Mouse (Mus musculus): ENCODE data around the gene Sec61g. TPM values are rescaled to one million over a fixed set of nuclear protein-coding genes. Genes with fewer than 3 reads are reported as not detected.
"Not testable (repeated sequence)": the region's sequence is repeated elsewhere in the genome, so short reads cannot be mapped to it uniquely, and the experiment has no call there.

The Sec61g gene
- polyA plus RNA-seq, 1 experiment from 2014 or later = 40.3 TPM

- H3K9ac ChIP-seq; H3K4me2 ChIP-seq; ATAC-seq (replicated peaks; ENCODE audit: low FRiP score); H3K4me3 ChIP-seq (replicated peaks); H3K36me3 ChIP-seq; H3K4me1 ChIP-seq; H3K27ac ChIP-seq; H3K9me3 ChIP-seq (replicated peaks); H3K27me3 ChIP-seq: not testable (repeated sequence)
- 95% methylated on average over 16 of the region's 16 CpGs for WGBS
These were observed 6.8 kb upstream of the Sec61g start for GRCm38 (mm10) chr11:16515081-16515480.

- not testable (repeated sequence) for H3K4me1 ChIP-seq; H3K27ac ChIP-seq; H3K4me2 ChIP-seq; H3K9me3 ChIP-seq (replicated peaks); H3K27me3 ChIP-seq; H3K36me3 ChIP-seq; H3K9ac ChIP-seq; H3K4me3 ChIP-seq (replicated peaks)
- peak; percentile 64 for ATAC-seq (replicated peaks; ENCODE audit: low FRiP score)
- 59% methylated on average over 23 of the region's 23 CpGs for WGBS
These were observed 5.9 kb upstream of the Sec61g start for GRCm38 (mm10) chr11:16514221-16514620.

GRCm38 (mm10) chr11:16507385-16508051 lies 766 bp downstream of the Sec61g start:
- Histone ChIP-seq H3K27me3 (no peaks in the 10 kb centered on the region), H3K4me1 (peaks cover 6% of the 10 kb centered on the region), H3K27ac (peak overlapping the region; percentile 95), H3K4me3 (replicated peaks) (peak overlapping the region; percentile 94), H3K9me3 (replicated peaks) (no peaks in the 10 kb centered on the region), H3K36me3 (peaks cover 32% of the 10 kb centered on the region), H3K4me2 (peak overlapping the region; percentile 68), H3K9ac (peak overlapping the region; percentile 95)
- WGBS = 4% methylated on average over 26 of the region's 26 CpGs
- ATAC-seq (replicated peaks; ENCODE audit: low FRiP score) = peak; percentile 74

- H3K4me2 ChIP-seq = no peak overlapping the region
- H3K27me3 ChIP-seq = no peaks in the 10 kb centered on the region
- ATAC-seq (replicated peaks; ENCODE audit: low FRiP score) = no peak
- H3K4me3 ChIP-seq (replicated peaks) = no peak overlapping the region; the same call in 1 of the 2 replicates
- no peaks in the 10 kb centered on the region for H3K9me3 ChIP-seq (replicated peaks)
- H3K36me3 ChIP-seq = peaks cover 46% of the 10 kb centered on the region
- 95% methylated on average over 6 of the region's 6 CpGs for WGBS
- H3K27ac ChIP-seq = no peak overlapping the region
- H3K4me1 ChIP-seq = peaks cover 6% of the 10 kb centered on the region
- no peak overlapping the region for H3K9ac ChIP-seq
These were observed 2.3 kb downstream of the Sec61g start for GRCm38 (mm10) chr11:16505999-16506398.

DNA sequence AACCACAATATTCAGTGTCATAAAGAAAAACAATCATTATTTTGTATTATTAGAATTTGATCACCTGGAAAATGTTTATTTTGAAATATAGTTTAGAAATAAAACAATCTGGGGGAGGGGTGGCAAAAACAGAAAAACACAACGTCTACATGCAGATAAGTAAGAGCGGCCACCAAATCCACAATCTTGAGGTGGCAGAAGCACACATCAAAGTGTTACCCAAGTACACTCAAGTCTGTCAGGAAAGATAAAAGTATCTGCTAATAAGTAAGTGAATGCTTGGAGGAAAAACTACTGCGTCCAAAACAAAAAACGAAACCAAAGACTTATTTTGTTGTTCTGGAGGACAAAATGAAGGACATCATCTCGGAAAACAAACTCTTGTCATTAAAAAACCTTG lies 5.1 kb downstream of the Sec61g start:
- 91% methylated on average over 5 of the region's 5 CpGs for WGBS
- ATAC-seq (replicated peaks; ENCODE audit: low FRiP score) = no peak
- peaks cover 54% of the 10 kb centered on the region for H3K36me3 ChIP-seq

DNA sequence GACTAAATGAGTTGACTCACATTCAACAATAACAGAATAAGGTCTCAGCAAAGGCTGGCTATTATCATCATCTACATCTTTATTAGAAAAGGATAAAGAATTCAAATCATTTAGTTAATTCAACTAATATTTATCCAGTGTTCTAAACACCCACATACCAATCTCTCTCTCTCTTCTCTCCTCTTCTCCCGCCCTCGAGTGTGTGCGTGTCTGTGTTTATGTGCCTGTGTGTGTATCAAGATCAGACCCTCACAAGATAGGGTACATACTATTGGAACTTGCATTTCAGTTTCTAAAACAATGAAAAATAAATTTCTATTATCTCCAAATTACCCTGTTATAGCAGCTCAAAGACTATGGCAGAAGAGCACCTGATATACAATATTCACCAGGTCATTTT lies 5.5 kb downstream of the Sec61g start:
- Histone ChIP-seq H3K36me3 (peaks cover 54% of the 10 kb centered on the region), H3K9me3 (replicated peaks) (no peaks in the 10 kb centered on the region), H3K9ac (no peak overlapping the region), H3K4me3 (replicated peaks) (no peak overlapping the region), H3K27me3 (no peaks in the 10 kb centered on the region), H3K4me1 (peaks cover 6% of the 10 kb centered on the region), H3K27ac (no peak overlapping the region), H3K4me2 (no peak overlapping the region)
- no peak for ATAC-seq (replicated peaks; ENCODE audit: low FRiP score)
- WGBS = 82% methylated on average over 3 of the region's 3 CpGs

More for the DNA sequence above, 5.1 kb downstream of the Sec61g start:
- Histone ChIP-seq H3K4me1 (peaks cover 6% of the 10 kb centered on the region), H3K4me2 (no peak overlapping the region), H3K9me3 (replicated peaks) (no peaks in the 10 kb centered on the region), H3K27ac (no peak overlapping the region), H3K4me3 (replicated peaks) (no peak overlapping the region), H3K27me3 (no peaks in the 10 kb centered on the region), H3K9ac (no peak overlapping the region)

GRCm38 (mm10) chr11:16498756-16499680 lies 9.3 kb downstream of the Sec61g start:
- Histone ChIP-seq H3K4me1 (no peaks in the 10 kb centered on the region), H3K9ac (no peak overlapping the region), H3K27ac (no peak overlapping the region), H3K36me3 (peaks cover 34% of the 10 kb centered on the region), H3K9me3 (replicated peaks) (no peaks in the 10 kb centered on the region), H3K27me3 (no peaks in the 10 kb centered on the region), H3K4me3 (replicated peaks) (no peak overlapping the region), H3K4me2 (no peak overlapping the region)
- WGBS = 34% methylated on average over 1 of the region's 1 CpGs
- ATAC-seq (replicated peaks; ENCODE audit: low FRiP score) = no peak

Other genes starting within 250 kb of the Sec61g start
- 5.6 and 7.7 TPM in 2 replicates for gene Egfr, start 243.7 kb upstream of the Sec61g start, polyA plus RNA-seq (2015; fragmentation: Nextera tagmentation; extraction: Ambion mirVana)

Data from kidney, embryonic 15.5 days (tissue).